Mouse (Mus musculus) hematopoietic multipotent progenitor cell, adult 10-12 weeks (in vitro differentiated cells): ENCODE measurements around the gene Ptprcap. TPM values are rescaled to one million over a fixed set of nuclear protein-coding genes. Genes with fewer than 3 reads are reported as not detected.

Experiments
- polyA plus RNA-seq: library from polyadenylated mRNA; stranded (reverse); fragments of >175 nt; gene quantifications from 2 replicates; pipeline ENCODE4 v1.2.3, GENCODE M21; 2012; ENCODE audit warnings: low replicate concordance

Gene Ptprcap
- polyA plus RNA-seq = 1,796 and 2,730 TPM in 2 replicates

GRCm38 (mm10) chr19:4153232-4153654, at the start of gene Ptprcap:
TSS of gene Ptprcap (plus strand) at chr19:4153604.

GRCm38 (mm10) chr19:4125741-4126696, 27.4 kb upstream of the Ptprcap start, which contains the start of gene Aip:
TSS of gene Aip (minus strand) at chr19:4125858.

GRCm38 (mm10) chr19:4139446-4139845, 14.0 kb upstream of the Ptprcap start, which contains the start of gene Gpr152:
TSS of gene Gpr152 (plus strand) at chr19:4139787.

GRCm38 (mm10) chr19:4143759-4144268, 9.6 kb upstream of the Ptprcap start, which contains the start of gene Cabp4:
TSS of gene Cabp4 (minus strand) at chr19:4144033.

GRCm38 (mm10) chr19:4148491-4148806, 5.0 kb upstream of the Ptprcap start, which contains the start of gene Coro1b:
TSS of gene Coro1b (plus strand) at chr19:4148619.

GRCm38 (mm10) chr19:4162646-4163542, 9.5 kb downstream of the Ptprcap start, which contains the start of gene Rps6kb2:
TSS of gene Rps6kb2 (minus strand) at chr19:4163354.

GRCm38 (mm10) chr19:4175368-4175947, 22.1 kb downstream of the Ptprcap start, which contains the start of gene Carns1:
TSS of gene Carns1 (minus strand) at chr19:4175479.

GRCm38 (mm10) chr19:4190831-4191334, 37.5 kb downstream of the Ptprcap start, which contains the start of gene Tbc1d10c:
TSS of gene Tbc1d10c (minus strand) at chr19:4191284.

GRCm38 (mm10) chr19:4191528-4192250, 38.3 kb downstream of the Ptprcap start, which contains the start of gene Ppp1ca:
TSS of gene Ppp1ca (plus strand) at chr19:4192065.

GRCm38 (mm10) chr19:4201291-4201909, 48.0 kb downstream of the Ptprcap start, which contains the start of gene Rad9a:
TSS of gene Rad9a (minus strand) at chr19:4201662.

Other genes starting within 250 kb of the Ptprcap start
- gene Tcirg1, start 246.5 kb upstream of the Ptprcap start, polyA plus RNA-seq = 168 and 319 TPM in 2 replicates
- 14.4 and 178 TPM in 2 replicates for gene Ndufs8, start 240.8 kb upstream of the Ptprcap start, polyA plus RNA-seq
- gene Aldh3b1, start 223.8 kb upstream of the Ptprcap start, polyA plus RNA-seq = 12.9 and 17.0 TPM in 2 replicates
- gene Unc93b1, start 218.4 kb upstream of the Ptprcap start, polyA plus RNA-seq = 560 and 780 TPM in 2 replicates
- gene Aldh3b3, start 195.0 kb upstream of the Ptprcap start, polyA plus RNA-seq = 0.03 TPM in 1 of 2 replicates, not detected in the other
- 0.14 and 1.1 TPM in 2 replicates for gene Aldh3b2, start 181.3 kb upstream of the Ptprcap start, polyA plus RNA-seq
- 0.24 and 2.2 TPM in 2 replicates for gene Acy3, start 167.0 kb upstream of the Ptprcap start, polyA plus RNA-seq
- not detected in 2 replicates for gene Tbx10, start 160.9 kb upstream of the Ptprcap start, polyA plus RNA-seq
- 15.0 and 27.5 TPM in 2 replicates for gene Nudt8, start 153.0 kb upstream of the Ptprcap start, polyA plus RNA-seq
- gene Gm49405, start 153.0 kb upstream of the Ptprcap start, polyA plus RNA-seq = 6.1 and 8.0 TPM in 2 replicates
- 8.9 and 23.7 TPM in 2 replicates for gene Doc2g, start 150.3 kb upstream of the Ptprcap start, polyA plus RNA-seq
- gene Ndufv1, start 140.8 kb upstream of the Ptprcap start, polyA plus RNA-seq = 57.0 and 132 TPM in 2 replicates
- gene Gstp1, start 115.6 kb upstream of the Ptprcap start, polyA plus RNA-seq = 64.6 and 210 TPM in 2 replicates
- gene Gstp2, start 107.6 kb upstream of the Ptprcap start, polyA plus RNA-seq = 0.47 and 0.56 TPM in 2 replicates
- gene Gstp3, start 94.0 kb upstream of the Ptprcap start, polyA plus RNA-seq = 8.4 and 10.8 TPM in 2 replicates
- not detected in 2 replicates for gene Cabp2, start 72.0 kb upstream of the Ptprcap start, polyA plus RNA-seq
- 251 and 401 TPM in 2 replicates for gene Cdk2ap2, start 56.4 kb upstream of the Ptprcap start, polyA plus RNA-seq
- gene Pitpnm1, start 53.6 kb upstream of the Ptprcap start, polyA plus RNA-seq = 226 and 266 TPM in 2 replicates
- gene Aip, start 27.7 kb upstream of the Ptprcap start, polyA plus RNA-seq = 166 and 283 TPM in 2 replicates
- gene Gpr152, start 13.8 kb upstream of the Ptprcap start, polyA plus RNA-seq = 0.06 TPM in 1 of 2 replicates, not detected in the other
- 2.9 and 3.2 TPM in 2 replicates for gene Cabp4, start 9.6 kb upstream of the Ptprcap start, polyA plus RNA-seq
- gene Coro1b, start 5.0 kb upstream of the Ptprcap start, polyA plus RNA-seq = 197 and 258 TPM in 2 replicates
- 46.3 and 105 TPM in 2 replicates for gene Rps6kb2, start 9.8 kb downstream of the Ptprcap start, polyA plus RNA-seq
- gene Carns1, start 21.9 kb downstream of the Ptprcap start, polyA plus RNA-seq = 40.4 and 54.0 TPM in 2 replicates
- gene Tbc1d10c, start 37.7 kb downstream of the Ptprcap start, polyA plus RNA-seq = 638 and 694 TPM in 2 replicates
- gene Ppp1ca, start 38.5 kb downstream of the Ptprcap start, polyA plus RNA-seq = 456 and 607 TPM in 2 replicates
- gene Rad9a, start 48.1 kb downstream of the Ptprcap start, polyA plus RNA-seq = 45.2 and 49.9 TPM in 2 replicates
- gene Clcf1, start 60.6 kb downstream of the Ptprcap start, polyA plus RNA-seq = 130 and 210 TPM in 2 replicates
- gene AC109138.7, start 60.8 kb downstream of the Ptprcap start, polyA plus RNA-seq = 0.75 and 163 TPM in 2 replicates
- 157 and 158 TPM in 2 replicates for gene Pold4, start 78.3 kb downstream of the Ptprcap start, polyA plus RNA-seq
- 27.8 and 60.7 TPM in 2 replicates for gene Ssh3, start 115.6 kb downstream of the Ptprcap start, polyA plus RNA-seq
- gene Ankrd13d, start 129.5 kb downstream of the Ptprcap start, polyA plus RNA-seq = 25.1 and 46.7 TPM in 2 replicates
- 1,315 and 1,512 TPM in 2 replicates for gene Grk2, start 152.6 kb downstream of the Ptprcap start, polyA plus RNA-seq
- 87.2 and 104 TPM in 2 replicates for gene Kdm2a, start 244.7 kb downstream of the Ptprcap start, polyA plus RNA-seq